ENCODE assay signal across 25 mouse cellular contexts in the genomic region with DNA sequence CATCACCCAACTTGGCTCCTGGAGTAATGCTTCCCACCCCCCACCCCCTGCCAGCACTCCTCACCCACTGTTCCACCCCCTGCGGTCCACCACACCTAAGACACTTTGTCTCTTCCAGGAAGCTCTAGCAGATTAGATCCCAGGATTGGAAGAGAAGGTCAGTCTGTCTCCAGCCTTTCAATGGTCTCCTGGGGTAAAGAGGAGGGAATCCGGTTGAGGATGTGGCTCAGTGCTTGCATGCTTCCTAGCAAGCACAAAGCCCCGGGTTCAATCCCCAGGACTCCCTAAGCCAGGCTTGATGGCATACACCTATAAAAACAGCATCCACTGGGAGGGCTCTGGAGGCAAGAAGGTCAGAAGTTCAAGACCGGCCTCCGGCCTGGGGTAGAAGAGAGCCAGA. TPM values are rescaled to one million over a fixed set of nuclear protein-coding genes. Genes with fewer than 3 reads are reported as not detected.
DNase-seq lines count a peak whose midpoint lies in the region; ATAC-seq and TF ChIP-seq lines count a peak whose summit lies in the region.
"Had no signal": no experiment of that assay in that cellular context is flagged by ENCODE, and none has a peak within 500 bp of the region (broad histone marks: within the 10 kb centered on the region; RNA-seq: fewer than 3 reads in every experiment).

No protein-coding gene starts in this region.

- H3K4me2 ChIP-seq in forebrain, embryonic 14.5 days (ENCODE audit: low read length) = peak overlapping the region; percentile 20; the same call in 1 of the 2 replicates
- no peak overlapping the region for H3K4me2 ChIP-seq in forebrain, embryonic 11.5 days (ENCODE audit: low read depth, low read length, severe bottlenecking)
- no peak overlapping the region for H3K4me2 ChIP-seq in midbrain, postnatal 0 days (ENCODE audit: low read depth, low read length, poor library complexity, severe bottlenecking)
- H3K4me2 ChIP-seq in midbrain, embryonic 15.5 days = no peak overlapping the region; the same call in 1 of the 2 replicates
- H3K4me2 ChIP-seq: kidney, embryonic 15.5 days; limb, embryonic 12.5 days; liver, embryonic 15.5 days; lung, embryonic 14.5 days; stomach, embryonic 15.5 days had no signal

- ATAC-seq in forebrain, embryonic 14.5 days = no peak
- no peak for ATAC-seq in forebrain, embryonic 11.5 days (replicated peaks; ENCODE audit: low FRiP score)
- no peak for ATAC-seq in midbrain, postnatal 0 days (ENCODE audit: low FRiP score)
- no peak for ATAC-seq in midbrain, embryonic 15.5 days (replicated peaks)
- ATAC-seq: activated CD4-positive, CD25-positive, alpha-beta regulatory T cell, adult 4 months had no signal

- no peak for DNase-seq in forebrain, embryonic 14.5 days (ENCODE audit: low spot score)
- no peak for DNase-seq in forebrain, embryonic 11.5 days (ENCODE audit: low spot score)
- no peak for DNase-seq in midbrain, embryonic 10.5 days (ENCODE audit: low spot score)
- DNase-seq in midbrain, postnatal 0 days (ENCODE audit: low spot score) = no peak
- peak; percentile 65 for DNase-seq in R1 (ENCODE audit: low read depth, low spot score)
- DNase-seq in ovary, postnatal 10 days (ENCODE audit: low spot score) = no peak
- DNase-seq: adrenal gland, adult 2 months; cerebellum, adult 2 months; cerebellum, postnatal 14 days; gastrocnemius, postnatal 14 days; heart, postnatal 14 days; kidney, adult 18-20 months; kidney, postnatal 25 days; lung, embryonic 14.5 days; lung, postnatal 14 days; right cerebral cortex, postnatal 14 days; thymus, postnatal 25 days had no signal

- H3K27me3 ChIP-seq in forebrain, embryonic 14.5 days (replicated peaks; ENCODE audit: control insufficient read depth, insufficient read depth, low read length) = 0 out of 2 replicates have a peak, but pooled peaks cover 5% of the 10 kb centered on the region
- peaks cover 5% of the 10 kb centered on the region; the same call in 1 of the 2 replicates for H3K27me3 ChIP-seq in forebrain, embryonic 11.5 days (ENCODE audit: control insufficient read depth, insufficient read depth, low read length)
- peaks cover 66% of the 10 kb centered on the region for H3K27me3 ChIP-seq in midbrain, embryonic 10.5 days (ENCODE audit: low read depth, poor library complexity, severe bottlenecking)
- H3K27me3 ChIP-seq in midbrain, postnatal 0 days (ENCODE audit: insufficient read depth, low read length) = no peaks in the 10 kb centered on the region
- 0 out of 2 replicates have a peak, but pooled peaks cover 2% of the 10 kb centered on the region for H3K27me3 ChIP-seq in midbrain, embryonic 15.5 days (replicated peaks)
- H3K27me3 ChIP-seq: stomach, embryonic 15.5 days had no signal

- H3K4me1 ChIP-seq in forebrain, embryonic 14.5 days (ENCODE audit: control insufficient read depth, insufficient read depth, low read length) = peaks cover 27% of the 10 kb centered on the region
- peaks cover 13% of the 10 kb centered on the region for H3K4me1 ChIP-seq in forebrain, embryonic 11.5 days (replicated peaks; ENCODE audit: control insufficient read depth, insufficient read depth, low read length)
- peaks cover 62% of the 10 kb centered on the region for H3K4me1 ChIP-seq in midbrain, embryonic 10.5 days
- peaks cover 16% of the 10 kb centered on the region for H3K4me1 ChIP-seq in midbrain, postnatal 0 days (ENCODE audit: insufficient read depth, low read length)
- H3K4me1 ChIP-seq in midbrain, embryonic 15.5 days = peaks cover 35% of the 10 kb centered on the region

- WGBS in forebrain, embryonic 14.5 days = 75% methylated on average over 5 of the region's 5 CpGs
- WGBS in forebrain, embryonic 11.5 days = 74% methylated on average over 5 of the region's 5 CpGs
- WGBS in midbrain, embryonic 10.5 days = 74% methylated on average over 5 of the region's 5 CpGs
- 69% methylated on average over 5 of the region's 5 CpGs for WGBS in midbrain, postnatal 0 days
- WGBS in midbrain, embryonic 15.5 days = 68% methylated on average over 5 of the region's 5 CpGs

- H3K36me3 ChIP-seq in forebrain, embryonic 14.5 days (ENCODE audit: control insufficient read depth, insufficient read depth, low read length) = no peaks in the 10 kb centered on the region
- no peaks in the 10 kb centered on the region for H3K36me3 ChIP-seq in forebrain, embryonic 11.5 days (ENCODE audit: control insufficient read depth, insufficient read depth, low read length)
- H3K36me3 ChIP-seq in midbrain, embryonic 10.5 days = no peaks in the 10 kb centered on the region
- no peaks in the 10 kb centered on the region for H3K36me3 ChIP-seq in midbrain, postnatal 0 days (ENCODE audit: insufficient read depth, low read length)
- H3K36me3 ChIP-seq in midbrain, embryonic 15.5 days (replicated peaks) = no peaks in the 10 kb centered on the region
- H3K36me3 ChIP-seq: hindbrain, embryonic 10.5 days; kidney, embryonic 15.5 days; limb, embryonic 12.5 days; liver, embryonic 15.5 days; stomach, embryonic 15.5 days had no signal

- TF ChIP-seq CTCF in midbrain, postnatal 0 days (IDR thresholded peaks at IDR 0.05) = no peak

- H3K9me3 ChIP-seq in forebrain, embryonic 14.5 days (replicated peaks; ENCODE audit: control insufficient read depth, low read length) = no peaks in the 10 kb centered on the region
- no peaks in the 10 kb centered on the region for H3K9me3 ChIP-seq in forebrain, embryonic 11.5 days (ENCODE audit: control insufficient read depth, low read length)
- H3K9me3 ChIP-seq in midbrain, embryonic 10.5 days (replicated peaks) = no peaks in the 10 kb centered on the region
- no peaks in the 10 kb centered on the region for H3K9me3 ChIP-seq in midbrain, postnatal 0 days (ENCODE audit: low read length)
- H3K9me3 ChIP-seq in midbrain, embryonic 15.5 days = no peaks in the 10 kb centered on the region
- H3K9me3 ChIP-seq: hindbrain, embryonic 10.5 days; kidney, embryonic 15.5 days; limb, embryonic 12.5 days; liver, embryonic 15.5 days; stomach, embryonic 15.5 days had no signal

- no peak overlapping the region for H3K4me3 ChIP-seq in forebrain, embryonic 14.5 days (ENCODE audit: low read depth, low read length)
- no peak overlapping the region for H3K4me3 ChIP-seq in forebrain, embryonic 11.5 days (ENCODE audit: low read depth, low read length)
- H3K4me3 ChIP-seq in midbrain, embryonic 10.5 days = no peak overlapping the region
- H3K4me3 ChIP-seq in midbrain, postnatal 0 days (ENCODE audit: low read depth, low read length) = no peak overlapping the region
- no peak overlapping the region for H3K4me3 ChIP-seq in midbrain, embryonic 15.5 days
- H3K4me3 ChIP-seq: hindbrain, embryonic 10.5 days; kidney, embryonic 15.5 days; limb, embryonic 12.5 days; liver, embryonic 15.5 days; myocyte; stomach, embryonic 15.5 days had no signal

- no peak overlapping the region for H3K9ac ChIP-seq in forebrain, embryonic 14.5 days (ENCODE audit: low read length)
- H3K9ac ChIP-seq in forebrain, embryonic 11.5 days (ENCODE audit: low read length) = no peak overlapping the region
- no peak overlapping the region for H3K9ac ChIP-seq in midbrain, postnatal 0 days (replicated peaks; ENCODE audit: low read length, poor library complexity, severe bottlenecking)
- H3K9ac ChIP-seq in midbrain, embryonic 15.5 days = no peak overlapping the region
- H3K9ac ChIP-seq: kidney, embryonic 15.5 days; limb, embryonic 12.5 days; liver, embryonic 15.5 days; lung, embryonic 14.5 days; stomach, embryonic 15.5 days had no signal

- no peak overlapping the region; the same call in 1 of the 2 replicates for H3K27ac ChIP-seq in forebrain, embryonic 14.5 days (ENCODE audit: low read depth, low read length)
- no peak overlapping the region for H3K27ac ChIP-seq in forebrain, embryonic 11.5 days (ENCODE audit: low read depth, low read length)
- peak overlapping the region; percentile 63 for H3K27ac ChIP-seq in midbrain, embryonic 10.5 days (replicated peaks)
- no peak overlapping the region for H3K27ac ChIP-seq in midbrain, postnatal 0 days (ENCODE audit: low read depth, low read length)
- H3K27ac ChIP-seq in midbrain, embryonic 15.5 days = peak overlapping the region; percentile 49; the same call in 1 of the 2 replicates
- H3K27ac ChIP-seq: kidney, embryonic 15.5 days; limb, embryonic 12.5 days; liver, embryonic 15.5 days; stomach, embryonic 15.5 days had no signal

RNA-seq across cellular contexts. Expression of a gene that starts 26.4 kb away (rescaled TPM):
- polyA plus RNA-seq in forebrain, embryonic 14.5 days (2014; fragmentation: Nextera tagmentation; extraction: Ambion mirVana) = 20.3 and 29.9 TPM in 2 replicates
- polyA plus RNA-seq in forebrain, embryonic 11.5 days (2014; fragmentation: Nextera tagmentation; extraction: Ambion mirVana) = 26.1 and 27.8 TPM in 2 replicates
- polyA plus RNA-seq in midbrain, embryonic 10.5 days (2016; fragmentation: Nextera tagmentation; extraction: Ambion mirVana) = 21.8 and 25.5 TPM in 2 replicates
- total RNA-seq in midbrain, postnatal 0 days (2014; rRNA removed) = 129 and 200 TPM in 2 replicates
- polyA plus RNA-seq in midbrain, postnatal 0 days (2015; fragmentation: Nextera tagmentation; extraction: Ambion mirVana) = 50.8 and 55.4 TPM in 2 replicates
- 43.3 and 46.6 TPM in 2 replicates for polyA plus RNA-seq in midbrain, embryonic 15.5 days (2015; fragmentation: Nextera tagmentation; extraction: Ambion mirVana)

Comparison
In these comparisons a context has a peak if more than half of its experiments do, and no peak if none do; other contexts are left out.
1. H3K27ac ChIP-seq: peak in midbrain, embryonic 10.5 days (single experiment) and midbrain, embryonic 15.5 days (single experiment); none in forebrain, embryonic 14.5 days (single experiment), forebrain, embryonic 11.5 days (single experiment) and midbrain, postnatal 0 days (single experiment).